Mouse (Mus musculus) forebrain, embryonic 11.5 days (tissue): Measurements from ENCODE around the gene Tpp1. TPM values are rescaled to one million over a fixed set of nuclear protein-coding genes. Genes with fewer than 3 reads are reported as not detected.

ENCODE experiments used
- ATAC-seq: fragments of 200-750 bp; cut with Nextera tagmentation; replicated peaks from 2 replicates; pipeline ENCODE4 v1.8.0; 2017; ENCODE audit warnings: moderate TSS enrichment; ENCODE audit not compliant: low FRiP score
- DNase-seq: peaks from one replicate; pipeline ENCODE4 v3.0.0-alpha.2; 2017; ENCODE audit warnings: low spot score
- H3K27ac ChIP-seq: fragments of 300-500 bp; sonication (generic); 2 replicates; pipeline ENCODE4 v1.5.1; 2014; ENCODE audit warnings: low read depth, low read length
- H3K27me3 ChIP-seq: fragments of 300-500 bp; sonication (generic); 2 replicates; pipeline ENCODE4 v1.6.1; 2014; ENCODE audit warnings: mild to moderate bottlenecking, low read length, mixed read lengths; ENCODE audit not compliant: control insufficient read depth, insufficient read depth
- H3K36me3 ChIP-seq: fragments of 300-500 bp; sonication (generic); 2 replicates; pipeline ENCODE4 v1.6.1; 2014; ENCODE audit warnings: mild to moderate bottlenecking, low read length, moderate library complexity, mixed read lengths; ENCODE audit not compliant: control insufficient read depth, insufficient read depth
- H3K4me1 ChIP-seq: fragments of 300-500 bp; sonication (generic); replicated peaks from 2 replicates; pipeline ENCODE4 v1.6.1; 2014; ENCODE audit warnings: low read length, mixed read lengths; ENCODE audit not compliant: control insufficient read depth, insufficient read depth
- H3K4me2 ChIP-seq: fragments of 300-500 bp; sonication (generic); 2 replicates; pipeline ENCODE4 v1.6.1; 2014; ENCODE audit warnings: low read depth, mild to moderate bottlenecking, low read length, moderate library complexity, mixed read lengths; ENCODE audit not compliant: severe bottlenecking
- H3K4me3 ChIP-seq: fragments of 300-500 bp; sonication (generic); 2 replicates; pipeline ENCODE4 v1.5.1; 2014; ENCODE audit warnings: low read depth, low read length
- H3K9ac ChIP-seq: fragments of 300-500 bp; sonication (generic); 2 replicates; pipeline ENCODE4 v1.6.1; 2014; ENCODE audit warnings: low read length
- H3K9me3 ChIP-seq: fragments of 300-500 bp; sonication (generic); 2 replicates; pipeline ENCODE4 v1.6.1; 2016; ENCODE audit warnings: low read length, mixed read lengths; ENCODE audit not compliant: control insufficient read depth
- WGBS: fragments of 180-500 bp; shearing (Covaris S2); extraction: QIAGEN DNeasy Blood & Tissue Kit; methylation state at CpG from one replicate; pipeline ENCODE4 v1.1.7; 2014; 5-methylcytosine and 5-hydroxymethylcytosine counted together
- polyA plus RNA-seq: library from polyadenylated mRNA; unstranded; fragments of >200 nt; fragmentation: Nextera tagmentation; extraction: Ambion mirVana; gene quantifications from 2 replicates; pipeline ENCODE4 v1.2.1, GENCODE M21; 2014

Gene Tpp1
- polyA plus RNA-seq, 1 experiment from 2014 or later = 53.9 TPM

DNA sequence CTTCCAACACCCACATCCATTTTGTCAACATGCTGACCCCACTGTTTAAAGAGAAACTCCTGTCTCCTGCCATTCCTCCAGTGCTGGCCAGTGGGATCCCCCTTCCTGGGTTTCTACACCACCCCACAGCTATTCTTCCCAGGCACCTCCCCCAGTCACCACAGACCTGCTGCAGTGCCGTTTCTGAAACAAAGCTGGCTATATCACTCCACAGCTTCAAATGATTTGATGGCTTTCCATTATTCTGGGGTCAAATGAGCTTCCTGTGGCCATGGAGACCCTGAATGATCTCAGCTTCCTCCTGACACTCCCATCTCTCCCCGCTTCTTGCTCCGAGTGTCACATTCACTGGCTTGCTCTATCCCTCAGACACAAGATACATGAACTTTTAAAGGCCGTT lies 32.5 kb upstream of the Tpp1 start:
- WGBS = 22% methylated on average over 4 of the region's 4 CpGs
- ATAC-seq = no peak

DNA sequence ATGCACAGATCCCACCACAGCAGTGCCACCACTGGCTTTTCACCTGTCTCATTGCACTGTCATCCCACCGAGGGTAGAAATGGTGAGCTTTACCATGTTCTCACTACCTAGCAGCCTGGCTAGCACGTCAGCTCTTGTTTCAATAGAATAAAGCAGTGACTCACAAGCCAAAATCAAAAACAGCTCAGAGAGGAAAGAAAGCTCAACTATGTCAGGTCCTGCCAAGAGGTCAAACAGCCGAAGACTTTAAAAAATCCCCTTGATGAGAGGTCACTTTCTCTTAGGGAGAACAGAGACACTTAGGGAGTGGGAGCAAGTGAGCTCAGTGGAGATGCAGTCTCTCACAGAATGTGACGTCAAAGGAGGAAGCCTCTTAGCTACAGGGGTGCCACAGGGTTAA lies 31.8 kb upstream of the Tpp1 start:
- Histone ChIP-seq H3K36me3 (no peaks in the 10 kb centered on the region; the same call in 1 of the 2 replicates), H3K9me3 (no peaks in the 10 kb centered on the region), H3K4me3 (no peak overlapping the region), H3K27me3 (no peaks in the 10 kb centered on the region), H3K4me2 (no peak overlapping the region), H3K4me1 (peaks cover 18% of the 10 kb centered on the region), H3K27ac (no peak overlapping the region), H3K9ac (no peak overlapping the region)
- DNase-seq (no peak), ATAC-seq (no peak)
- 60% methylated on average over 4 of the region's 4 CpGs for WGBS

More for the DNA sequence above, 32.5 kb upstream of the Tpp1 start:
- H3K27ac ChIP-seq = no peak overlapping the region
- no peaks in the 10 kb centered on the region; the same call in 1 of the 2 replicates for H3K36me3 ChIP-seq
- H3K4me2 ChIP-seq = no peak overlapping the region; the same call in 1 of the 2 replicates
- DNase-seq = no peak
- no peaks in the 10 kb centered on the region for H3K9me3 ChIP-seq
- H3K27me3 ChIP-seq = no peaks in the 10 kb centered on the region
- no peak overlapping the region for H3K4me3 ChIP-seq
- no peak overlapping the region for H3K9ac ChIP-seq
- peaks cover 18% of the 10 kb centered on the region for H3K4me1 ChIP-seq

DNA sequence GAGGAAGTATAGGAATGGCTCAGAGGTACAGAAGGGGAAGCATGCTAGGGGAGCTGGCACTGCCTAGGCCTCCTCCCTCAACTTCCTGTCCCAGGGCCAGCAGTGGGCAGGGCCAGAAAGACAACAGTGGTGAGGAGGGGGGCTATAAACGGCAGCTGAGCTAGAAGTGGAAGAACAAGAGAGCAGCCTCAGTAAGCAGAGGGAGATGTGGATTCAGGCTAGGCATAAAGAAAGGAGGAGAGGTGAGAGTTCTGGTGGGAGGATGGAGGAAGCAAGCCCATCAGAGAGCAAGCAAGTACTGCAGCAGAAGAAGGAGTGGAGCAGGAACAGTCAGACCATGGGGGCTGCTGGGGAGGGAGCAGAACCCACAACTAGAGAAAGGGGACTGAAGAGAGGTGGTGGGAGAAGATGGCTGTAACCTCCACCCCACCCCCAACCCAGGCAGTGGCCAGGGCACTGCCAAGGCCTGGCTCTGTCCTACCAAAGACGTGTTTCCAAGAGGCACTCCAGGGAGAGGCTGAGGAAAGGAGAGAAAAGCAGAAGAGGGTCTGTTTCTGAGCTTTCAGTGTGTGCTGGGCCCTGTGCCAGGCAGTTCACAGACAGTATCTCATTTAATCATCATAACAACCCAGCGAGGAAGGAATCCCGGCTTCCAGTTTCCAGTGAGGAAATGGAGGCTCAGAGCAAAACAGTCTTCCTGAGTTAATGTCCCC lies 26.7 kb upstream of the Tpp1 start:
- DNase-seq (no peak), ATAC-seq (peak; percentile 45; the same call in 1 of the 2 replicates)
- Histone ChIP-seq H3K4me3 (no peak overlapping the region), H3K4me2 (no peak overlapping the region), H3K36me3 (no peaks in the 10 kb centered on the region; the same call in 1 of the 2 replicates), H3K9me3 (no peaks in the 10 kb centered on the region), H3K27me3 (no peaks in the 10 kb centered on the region), H3K27ac (no peak overlapping the region), H3K4me1 (peaks cover 2% of the 10 kb centered on the region), H3K9ac (no peak overlapping the region)
- WGBS = 42% methylated on average over 4 of the region's 4 CpGs

DNA sequence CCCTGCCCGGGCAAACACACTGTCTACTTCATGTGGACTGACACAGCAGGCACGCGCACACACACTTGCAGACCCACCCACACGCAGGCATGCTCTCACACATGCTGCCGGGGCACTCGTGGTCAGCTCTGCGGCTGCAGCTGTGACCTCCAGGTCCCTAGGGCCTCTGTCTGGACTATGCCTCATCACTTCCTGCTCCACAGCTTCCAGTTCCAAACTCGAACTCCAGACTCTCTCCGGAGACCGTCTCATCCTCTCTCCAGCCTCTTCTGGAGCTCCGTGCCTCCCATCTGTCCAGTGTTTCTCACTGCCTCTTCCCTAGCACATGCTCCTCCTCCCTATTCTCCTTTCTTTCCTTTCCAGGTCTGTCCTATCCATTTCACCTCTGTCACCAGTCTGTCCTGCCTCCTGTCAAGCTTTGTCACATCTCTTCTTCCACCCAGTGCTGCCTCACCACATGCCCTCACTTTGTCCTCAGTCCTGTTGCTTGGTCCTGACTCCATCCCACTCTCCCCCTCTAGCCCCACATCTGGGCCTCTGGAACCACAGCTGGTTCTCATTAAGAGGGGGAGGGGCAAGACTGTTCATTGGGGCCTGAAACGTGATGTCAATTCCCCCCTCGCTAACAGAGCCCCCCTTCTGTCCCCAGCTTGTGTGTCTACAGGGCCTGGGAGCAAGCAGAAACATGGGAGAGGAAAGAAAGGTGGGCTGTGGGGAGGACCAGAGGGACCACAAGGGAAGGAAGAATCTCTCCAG lies 25.9 kb upstream of the Tpp1 start:
- no peak overlapping the region for H3K4me3 ChIP-seq
- H3K27ac ChIP-seq = no peak overlapping the region
- H3K4me1 ChIP-seq = peaks cover 2% of the 10 kb centered on the region; the same call in 1 of the 2 replicates
- ATAC-seq = peak; percentile 11; the same call in 1 of the 2 replicates
- H3K9ac ChIP-seq = no peak overlapping the region
- WGBS = 59% methylated on average over 13 of the region's 13 CpGs
- no peaks in the 10 kb centered on the region for H3K9me3 ChIP-seq
- H3K36me3 ChIP-seq = no peaks in the 10 kb centered on the region; the same call in 1 of the 2 replicates
- no peaks in the 10 kb centered on the region for H3K27me3 ChIP-seq
- no peak overlapping the region for H3K4me2 ChIP-seq
- DNase-seq = peak; percentile 66

DNA sequence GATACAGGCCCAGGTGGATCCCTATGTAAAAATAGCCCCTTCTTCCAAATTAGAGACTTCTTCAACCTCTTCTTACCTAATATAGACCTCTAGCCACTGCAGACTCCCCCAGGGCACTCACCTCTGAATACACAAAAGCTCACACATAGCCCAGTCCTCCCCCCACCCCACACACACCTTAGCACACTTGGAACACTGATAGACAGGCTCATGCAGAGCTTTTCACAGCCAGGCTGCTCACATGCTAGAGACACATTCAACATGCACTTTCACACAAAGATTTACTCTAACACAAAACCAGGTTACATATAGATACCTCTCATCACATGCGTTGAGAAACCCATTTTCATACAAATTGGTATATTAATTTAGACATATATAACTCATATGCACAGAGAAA lies 25.3 kb upstream of the Tpp1 start:
- H3K9me3 ChIP-seq = no peaks in the 10 kb centered on the region
- H3K4me3 ChIP-seq = no peak overlapping the region
- H3K4me1 ChIP-seq = 0 out of 2 replicates have a peak, but pooled peaks cover 2% of the 10 kb centered on the region
- H3K36me3 ChIP-seq = peaks cover 4% of the 10 kb centered on the region
- H3K4me2 ChIP-seq = no peak overlapping the region
- no peaks in the 10 kb centered on the region for H3K27me3 ChIP-seq
- DNase-seq = no peak
- H3K27ac ChIP-seq = no peak overlapping the region
- no peak overlapping the region for H3K9ac ChIP-seq
- ATAC-seq = no peak
- WGBS = 91% methylated on average over 1 of the region's 1 CpGs

DNA sequence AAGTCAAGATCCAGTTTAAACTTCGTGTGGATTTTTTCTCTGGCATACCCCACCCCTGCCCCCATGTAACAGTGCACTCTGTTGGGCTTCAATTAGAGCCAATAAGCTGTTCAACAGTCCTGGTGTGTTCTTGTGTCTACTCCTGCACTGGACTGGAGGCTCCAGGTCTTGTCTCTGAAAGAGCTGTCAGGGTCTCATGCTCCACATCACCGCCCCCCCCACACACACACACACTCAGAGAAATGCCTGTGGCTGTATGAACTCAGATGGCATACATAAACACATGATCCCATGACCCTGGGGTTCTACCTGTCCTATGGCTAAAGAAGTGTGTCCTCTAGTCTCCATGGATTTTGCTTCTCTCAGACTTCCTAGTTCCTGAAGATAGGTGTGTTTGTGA lies 24.0 kb upstream of the Tpp1 start:
- Histone ChIP-seq H3K27me3 (no peaks in the 10 kb centered on the region), H3K27ac (no peak overlapping the region), H3K4me2 (no peak overlapping the region), H3K4me3 (no peak overlapping the region), H3K9ac (no peak overlapping the region), H3K9me3 (no peaks in the 10 kb centered on the region), H3K4me1 (0 out of 2 replicates have a peak, but pooled peaks cover 2% of the 10 kb centered on the region), H3K36me3 (peaks cover 7% of the 10 kb centered on the region)
- 86% methylated on average over 2 of the region's 2 CpGs for WGBS
- ATAC-seq (no peak), DNase-seq (no peak)

DNA sequence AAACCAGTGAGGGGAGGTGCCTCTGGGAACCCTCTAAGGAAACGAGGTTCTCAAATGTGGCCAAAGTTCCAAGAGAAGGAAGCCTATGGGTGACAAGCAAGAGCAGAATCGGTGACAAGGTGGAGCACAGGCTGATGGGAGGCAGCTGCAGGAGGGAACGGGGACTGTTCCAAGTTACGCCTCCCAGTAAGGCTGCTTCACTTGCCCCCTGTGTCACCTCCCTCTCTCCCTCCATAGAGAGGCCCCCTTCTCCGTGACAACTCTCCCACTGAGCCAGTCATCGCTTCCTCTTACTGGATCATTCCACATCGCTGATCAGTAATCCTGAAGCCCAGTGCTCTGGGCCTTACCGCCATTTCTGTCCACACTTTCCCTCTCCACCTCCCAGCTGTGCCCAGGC lies 22.6 kb upstream of the Tpp1 start:
- 34% methylated on average over 6 of the region's 8 CpGs for WGBS
- Histone ChIP-seq H3K4me1 (0 out of 2 replicates have a peak, but pooled peaks cover 2% of the 10 kb centered on the region), H3K9ac (no peak overlapping the region; the same call in 1 of the 2 replicates), H3K36me3 (peaks cover 7% of the 10 kb centered on the region), H3K9me3 (no peaks in the 10 kb centered on the region), H3K4me3 (no peak overlapping the region), H3K27ac (no peak overlapping the region), H3K27me3 (no peaks in the 10 kb centered on the region), H3K4me2 (no peak overlapping the region)
- ATAC-seq = peak; percentile 55
- no peak for DNase-seq

DNA sequence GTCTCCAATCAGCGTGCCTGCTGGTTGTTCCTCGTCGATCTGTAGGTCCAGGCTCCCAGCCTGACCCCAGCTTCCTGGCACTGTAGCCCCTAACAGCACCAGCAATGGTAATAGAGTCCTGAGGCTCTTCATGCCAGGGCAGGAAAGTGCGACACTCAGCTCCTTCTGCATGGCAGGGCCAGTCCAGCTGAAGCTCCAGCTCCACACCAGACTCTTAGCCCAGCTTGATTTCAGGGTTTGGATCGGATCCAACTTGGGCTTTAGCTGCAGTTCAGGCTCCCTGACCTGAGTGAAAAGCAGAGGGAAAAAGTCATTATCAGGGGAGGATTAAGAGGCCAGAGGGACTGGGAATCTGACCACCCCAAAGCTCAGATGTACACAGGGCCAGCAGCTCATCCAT lies 21.0 kb upstream of the Tpp1 start:
- H3K27me3 ChIP-seq = no peaks in the 10 kb centered on the region
- DNase-seq = no peak
- H3K4me2 ChIP-seq = no peak overlapping the region
- peaks cover 7% of the 10 kb centered on the region for H3K36me3 ChIP-seq
- H3K9me3 ChIP-seq = no peaks in the 10 kb centered on the region
- H3K4me1 ChIP-seq = peaks cover 4% of the 10 kb centered on the region; the same call in 1 of the 2 replicates
- H3K9ac ChIP-seq = no peak overlapping the region
- ATAC-seq = no peak
- WGBS = 86% methylated on average over 5 of the region's 5 CpGs
- H3K4me3 ChIP-seq = no peak overlapping the region
- no peak overlapping the region for H3K27ac ChIP-seq
